Mouse (Mus musculus): ENCODE results near the gene Tcf23.

The Tcf23 gene

GRCm38 (mm10) chr5:30968416-30968815 is at the start of gene Tcf23:
Gene Tcf23 (plus strand): TSS chr5:30968662.
- DNase-seq (ENCODE audit: low read depth, low spot score): no peak

- DNase-seq (ENCODE audit: low read depth, low spot score): no peak
These were observed 49.8 kb upstream of the Tcf23 start for GRCm38 (mm10) chr5:30918691-30919090.

GRCm38 (mm10) chr5:30919831-30920614 is 48.4 kb upstream of the Tcf23 start:
- DNase-seq (ENCODE audit: low read depth, low spot score): peak; percentile 49

GRCm38 (mm10) chr5:30920621-30921020 is 47.8 kb upstream of the Tcf23 start:
- no peak for DNase-seq (ENCODE audit: low read depth, low spot score)

- peak; percentile 94 for DNase-seq (ENCODE audit: low read depth, low spot score)
These were observed 47.0 kb upstream of the Tcf23 start, which contains the start of gene Khk for GRCm38 (mm10) chr5:30921256-30922033. Gene Khk (plus strand): TSS chr5:30921431.

- no peak for DNase-seq (ENCODE audit: low read depth, low spot score)
These were observed 45.9 kb upstream of the Tcf23 start for GRCm38 (mm10) chr5:30922581-30923041.

GRCm38 (mm10) chr5:30923119-30923518 is 45.3 kb upstream of the Tcf23 start:
- no peak for DNase-seq (ENCODE audit: low read depth, low spot score)

- no peak for DNase-seq (ENCODE audit: low read depth, low spot score)
These were observed 43.8 kb upstream of the Tcf23 start for GRCm38 (mm10) chr5:30924614-30925013.

GRCm38 (mm10) chr5:30925217-30925616 is 43.2 kb upstream of the Tcf23 start:
- DNase-seq (ENCODE audit: low read depth, low spot score): no peak

- no peak for DNase-seq (ENCODE audit: low read depth, low spot score)
These were observed 42.4 kb upstream of the Tcf23 start for GRCm38 (mm10) chr5:30926073-30926472.

GRCm38 (mm10) chr5:30927945-30928529 is 40.4 kb upstream of the Tcf23 start:
- DNase-seq (ENCODE audit: low read depth, low spot score): peak; percentile 66

- DNase-seq (ENCODE audit: low read depth, low spot score): peak; percentile 70
These were observed 38.3 kb upstream of the Tcf23 start for GRCm38 (mm10) chr5:30930121-30930520.

- DNase-seq (ENCODE audit: low read depth, low spot score): no peak
These were observed 37.6 kb upstream of the Tcf23 start for GRCm38 (mm10) chr5:30930846-30931245.

- no peak for DNase-seq (ENCODE audit: low read depth, low spot score)
These were observed 37.1 kb upstream of the Tcf23 start for GRCm38 (mm10) chr5:30931378-30931777.

GRCm38 (mm10) chr5:30933705-30934104 is 34.8 kb upstream of the Tcf23 start:
- DNase-seq (ENCODE audit: low read depth, low spot score): no peak

GRCm38 (mm10) chr5:30934725-30935461 is 33.6 kb upstream of the Tcf23 start:
- no peak for DNase-seq (ENCODE audit: low read depth, low spot score)

GRCm38 (mm10) chr5:30943004-30943403 is 25.5 kb upstream of the Tcf23 start:
- DNase-seq (ENCODE audit: low read depth, low spot score): peak; percentile 65

GRCm38 (mm10) chr5:30944344-30944743 is 24.1 kb upstream of the Tcf23 start:
- no peak for DNase-seq (ENCODE audit: low read depth, low spot score)

- peak; percentile 64 for DNase-seq (ENCODE audit: low read depth, low spot score)
These were observed 23.3 kb upstream of the Tcf23 start, which contains the start of gene Cgref1 for GRCm38 (mm10) chr5:30944956-30945781. Gene Cgref1 (minus strand): TSS chr5:30945591.

- DNase-seq (ENCODE audit: low read depth, low spot score): no peak
These were observed 19.8 kb upstream of the Tcf23 start for GRCm38 (mm10) chr5:30948620-30949019.

All from R1 (cell line).